Mouse (Mus musculus) frontal cortex, postnatal 25 days (tissue): ENCODE measurements around the gene Rab17.

Experiments used
- DNase-seq, 2 experiments: peaks; one replicate each; pipeline ENCODE4 v3.0.0; 2022; ENCODE audit warnings: low spot score in 2 of 2

Rab17 gene

GRCm38 (mm10) chr1:90969347-90969784, at the start of gene Rab17:
Gene Rab17 (minus strand): TSS chr1:90969661.
- no peak for DNase-seq

DNA sequence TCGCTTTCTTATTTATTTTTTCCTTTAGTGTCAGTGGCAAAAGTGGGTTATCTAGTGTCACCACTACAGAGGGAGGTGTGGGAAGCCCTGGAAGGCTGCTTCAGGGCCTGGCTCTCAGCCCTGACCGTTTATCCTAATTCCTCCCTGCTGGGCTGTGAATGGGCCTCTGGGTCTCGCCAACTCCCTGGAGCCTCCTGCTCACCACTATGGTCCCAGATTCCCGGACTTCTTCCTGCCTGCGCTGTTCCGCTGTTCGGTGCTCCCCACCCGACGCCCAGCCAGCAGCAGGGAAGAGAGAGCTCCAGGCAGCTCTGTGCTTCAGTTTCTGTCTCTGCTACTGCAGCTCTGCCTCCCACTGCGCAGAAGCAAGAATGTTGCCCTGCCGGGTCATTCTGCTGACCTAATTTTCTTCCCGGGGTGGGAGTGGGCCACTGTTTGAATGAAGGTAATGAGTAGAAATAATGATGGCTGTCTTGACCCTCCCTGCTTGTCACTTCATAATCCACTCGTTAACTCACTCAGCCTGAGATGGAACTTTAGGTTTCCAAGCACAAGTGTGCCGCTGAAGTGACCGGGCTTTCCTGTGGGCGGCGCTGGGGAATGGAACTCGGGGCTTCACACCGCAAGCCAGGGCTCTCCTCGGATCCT, 47.8 kb upstream of the Rab17 start:
- no peak for DNase-seq

GRCm38 (mm10) chr1:91015571-91015970, 46.1 kb upstream of the Rab17 start:
- DNase-seq: no peak

DNA sequence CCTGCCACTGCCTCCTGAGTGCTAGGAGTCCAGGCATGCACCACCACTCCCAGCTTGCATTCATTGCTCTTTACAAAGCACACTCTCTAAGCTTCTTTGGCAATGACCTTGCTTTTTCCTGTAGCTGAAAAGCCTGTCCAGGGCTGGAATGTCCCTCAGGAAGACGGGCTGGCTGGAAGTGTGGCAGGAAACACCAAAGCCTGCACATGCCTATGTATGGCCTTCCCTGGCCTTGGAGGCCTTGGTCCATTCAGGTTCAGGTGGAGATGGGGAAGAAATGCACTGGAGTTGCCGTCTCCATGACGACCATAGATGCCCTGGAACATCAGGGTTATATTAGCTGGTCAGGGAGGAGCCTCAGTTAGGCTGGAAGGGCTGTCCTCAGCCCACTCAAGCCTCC, 44.3 kb upstream of the Rab17 start:
- DNase-seq: no peak

- DNase-seq: no peak
These were observed 41.9 kb upstream of the Rab17 start for GRCm38 (mm10) chr1:91011336-91011735.

- DNase-seq: no peak
These were observed 41.3 kb upstream of the Rab17 start for GRCm38 (mm10) chr1:91010716-91011115.

DNA sequence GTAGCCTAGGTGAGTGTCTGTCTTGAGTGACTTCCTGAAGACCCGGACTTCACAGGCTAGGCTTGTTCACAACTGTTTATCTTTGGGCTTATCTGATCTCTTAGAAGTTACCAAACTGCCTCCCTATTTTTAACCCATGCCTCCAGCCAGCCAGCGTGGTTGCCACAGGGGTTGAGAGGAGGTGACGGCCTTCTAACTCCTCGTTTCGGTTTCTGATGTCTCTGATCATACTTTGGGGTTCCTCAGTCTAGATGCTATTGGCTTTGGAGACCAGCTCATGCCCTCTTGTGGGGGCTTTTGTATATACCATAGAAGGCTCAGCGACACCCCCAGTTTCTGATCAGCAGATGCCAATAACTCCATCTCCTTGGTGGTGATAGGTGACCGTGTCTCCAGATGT, 40.8 kb upstream of the Rab17 start:
- no peak for DNase-seq

DNA sequence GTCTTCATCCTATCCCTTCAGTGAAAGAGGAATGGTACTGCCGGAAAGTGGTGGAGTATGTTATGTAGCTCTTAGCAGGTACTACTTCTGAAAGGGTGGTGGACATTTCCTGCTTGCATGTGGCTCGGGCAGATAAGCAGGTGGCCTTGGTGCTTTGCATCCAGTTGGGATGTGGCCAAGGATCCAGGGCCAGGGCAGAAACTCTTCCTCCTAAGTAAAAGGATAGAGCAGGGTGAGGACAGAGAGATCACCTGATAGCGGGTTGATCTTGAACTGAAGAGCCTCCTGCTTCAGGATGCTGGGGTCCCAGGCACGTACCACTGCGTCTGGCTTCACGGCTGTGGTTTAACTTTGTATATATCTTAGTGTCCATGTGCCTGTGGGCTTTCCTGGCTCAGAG, 39.8 kb upstream of the Rab17 start:
- no peak for DNase-seq

DNA sequence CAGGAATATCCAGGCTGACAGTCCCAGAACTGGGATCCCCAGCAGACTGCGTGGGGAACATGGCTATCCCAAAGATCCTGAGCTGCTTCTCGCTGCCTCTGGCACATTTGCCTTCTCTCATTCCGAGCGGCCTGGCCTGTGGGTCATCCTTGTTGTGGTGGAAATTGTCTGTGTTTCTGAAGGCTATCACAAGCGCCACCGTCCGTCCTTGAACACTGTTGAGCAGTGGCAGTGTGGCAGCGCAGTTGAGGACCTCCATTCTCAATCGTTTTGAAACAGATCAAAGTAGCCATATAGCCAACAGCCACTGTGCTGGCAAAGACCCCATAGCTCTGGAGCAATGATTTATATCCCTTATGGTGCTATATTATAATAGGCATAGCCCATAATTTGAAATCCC, 39.3 kb upstream of the Rab17 start:
- no peak for DNase-seq

DNA sequence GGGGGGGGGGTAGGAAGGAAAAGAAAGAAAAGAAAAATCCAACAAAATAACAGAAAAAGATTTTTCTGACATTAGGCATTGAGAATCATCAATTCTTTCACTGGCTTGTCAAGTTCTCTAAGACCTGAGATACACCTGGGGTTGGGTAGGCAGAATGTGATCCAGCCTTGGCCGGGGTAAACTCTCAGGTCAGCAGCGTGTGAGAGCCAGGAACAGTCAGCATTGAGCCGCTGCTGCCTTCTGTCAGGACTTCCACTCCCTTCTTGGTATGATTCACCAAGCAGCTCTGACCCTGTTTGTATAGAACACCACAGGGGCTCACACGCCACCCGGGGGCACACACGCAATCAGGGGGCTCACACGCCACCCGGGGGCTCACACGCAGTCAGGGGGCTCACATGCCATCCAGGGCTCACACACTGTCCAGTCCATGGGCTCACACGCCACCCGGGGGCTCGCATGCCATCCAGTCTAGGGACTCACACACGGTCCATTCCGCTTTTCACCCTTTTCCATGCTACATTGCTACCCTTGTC, 38.8 kb upstream of the Rab17 start:
- DNase-seq: no peak

DNA sequence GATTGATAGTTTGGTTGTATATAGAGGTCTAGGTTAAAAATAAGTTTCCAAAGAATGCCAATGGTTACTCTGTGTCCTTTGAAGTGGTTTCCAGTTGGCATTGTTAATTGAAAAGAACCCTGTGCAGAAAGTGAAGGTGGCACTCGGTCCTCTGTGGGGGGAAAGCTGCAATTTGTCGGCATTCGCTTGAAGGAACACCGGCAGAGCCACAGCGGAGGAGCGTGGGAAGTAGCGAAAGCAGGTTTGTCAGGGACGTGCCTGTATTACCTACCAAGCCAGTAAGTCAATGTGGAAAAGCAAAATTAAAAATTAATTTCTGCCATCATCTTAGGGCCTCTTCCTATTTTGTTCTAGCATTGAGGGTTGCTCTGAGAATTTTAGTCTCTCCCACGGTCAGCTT, 37.2 kb upstream of the Rab17 start:
- no peak for DNase-seq

DNA sequence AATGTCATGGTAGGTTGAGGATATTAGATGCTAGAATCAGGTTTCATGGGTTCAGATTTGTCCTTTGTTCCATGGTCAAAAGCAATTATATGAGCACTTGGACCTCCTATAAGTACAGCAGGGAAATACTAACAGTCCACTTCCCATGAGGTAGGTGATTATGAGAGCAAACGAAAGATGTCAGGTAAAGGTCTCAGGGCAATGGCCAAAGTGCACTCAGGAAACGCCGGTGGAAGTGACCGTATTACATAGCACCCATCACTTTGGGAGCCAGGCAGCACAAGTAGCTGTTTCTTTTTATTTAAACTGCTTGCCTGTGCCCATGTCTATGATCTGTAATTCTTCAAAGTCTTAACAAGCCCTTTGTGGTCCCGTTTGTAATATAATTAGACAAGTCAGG, 36.6 kb upstream of the Rab17 start:
- DNase-seq: no peak

DNA sequence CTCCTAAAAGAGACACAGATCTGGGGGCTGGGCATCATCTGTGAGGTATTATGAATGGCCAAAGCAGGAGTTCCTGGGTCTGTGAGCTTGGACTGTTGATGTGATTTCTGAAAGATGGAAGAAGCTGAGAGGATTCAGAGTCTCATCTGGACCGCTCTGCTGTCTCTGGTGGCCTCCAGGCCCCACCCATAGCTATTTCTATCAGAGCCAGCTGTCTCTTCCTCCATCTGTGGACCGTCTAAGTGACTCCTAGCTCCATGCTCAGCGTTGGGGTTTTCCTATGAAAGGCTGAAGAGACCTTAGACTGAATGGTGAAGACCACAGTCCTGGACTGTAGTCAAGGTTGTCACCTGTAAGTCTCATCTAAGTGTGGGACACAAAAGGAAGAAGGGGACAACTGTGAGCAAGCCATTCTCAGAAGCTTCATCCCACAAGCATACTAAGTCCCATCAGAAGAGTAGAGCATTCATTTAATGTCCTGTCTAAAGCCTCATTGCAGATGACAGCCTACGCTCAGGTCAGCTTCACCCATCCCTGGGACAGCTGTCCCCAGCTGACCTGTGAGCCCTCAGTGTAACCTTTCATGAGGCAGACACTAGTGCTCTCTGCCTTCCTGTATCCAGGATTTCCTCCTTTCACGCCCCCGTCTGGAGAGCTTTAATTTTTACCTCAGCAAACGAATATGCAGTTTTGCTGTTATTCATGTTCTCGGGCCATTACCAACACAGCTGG, 34.2 kb upstream of the Rab17 start:
- DNase-seq: no peak

- DNase-seq: no peak
These were observed 33.2 kb upstream of the Rab17 start for GRCm38 (mm10) chr1:91002641-91003040.

DNA sequence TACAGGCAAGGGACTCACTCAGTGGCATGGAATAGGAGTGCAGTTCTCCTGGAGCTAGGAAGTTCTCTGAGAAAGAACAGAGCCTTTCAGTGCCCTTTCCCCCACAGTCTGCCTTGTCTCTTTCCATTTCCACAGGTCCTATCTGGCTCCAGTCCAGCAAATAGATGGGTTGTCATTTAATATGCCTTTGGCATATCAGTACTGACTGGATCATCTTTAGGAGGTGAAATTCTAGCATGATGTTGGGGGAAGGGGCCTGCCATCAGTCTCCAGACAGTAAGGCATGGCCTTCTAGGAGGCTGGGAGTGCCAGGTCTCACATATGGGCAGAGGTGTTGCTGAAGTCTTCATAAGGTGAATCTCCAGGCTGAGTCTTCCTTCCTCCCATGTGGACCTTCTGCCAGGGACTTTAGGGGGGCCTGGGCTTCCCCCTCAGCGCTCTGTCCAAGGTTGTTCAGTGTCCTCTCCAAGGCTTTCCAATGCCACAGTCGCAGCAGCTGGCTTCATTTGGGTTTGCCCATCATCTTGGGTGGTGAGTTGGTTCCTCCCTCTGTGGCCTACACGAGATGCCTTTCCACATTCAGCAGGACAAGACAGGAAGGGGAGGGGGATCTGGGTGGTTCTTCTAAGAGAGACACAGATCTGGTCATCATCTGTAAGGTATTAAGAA, 32.5 kb upstream of the Rab17 start:
- no peak for DNase-seq

DNA sequence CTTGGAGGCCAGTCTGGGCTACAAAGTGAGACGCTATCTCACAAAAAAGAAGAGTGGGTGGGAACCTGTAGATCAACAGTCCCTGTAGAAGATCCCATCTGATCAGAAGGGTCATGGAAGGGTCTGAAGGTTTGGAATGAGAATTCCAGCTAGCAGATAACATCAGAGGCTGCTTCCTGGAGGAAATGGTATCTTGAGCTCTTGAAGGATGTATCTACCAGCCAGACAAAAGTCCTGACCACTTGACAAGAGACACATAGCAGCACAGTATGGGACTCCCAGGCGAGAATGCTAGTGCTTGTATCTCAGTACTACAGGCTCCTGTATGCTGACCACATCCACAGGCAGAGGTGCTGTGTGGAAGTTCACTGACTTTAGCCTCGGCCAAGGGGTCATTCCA, 31.6 kb upstream of the Rab17 start:
- DNase-seq: no peak

GRCm38 (mm10) chr1:90999911-91000601, 30.6 kb upstream of the Rab17 start:
- DNase-seq: no peak

DNA sequence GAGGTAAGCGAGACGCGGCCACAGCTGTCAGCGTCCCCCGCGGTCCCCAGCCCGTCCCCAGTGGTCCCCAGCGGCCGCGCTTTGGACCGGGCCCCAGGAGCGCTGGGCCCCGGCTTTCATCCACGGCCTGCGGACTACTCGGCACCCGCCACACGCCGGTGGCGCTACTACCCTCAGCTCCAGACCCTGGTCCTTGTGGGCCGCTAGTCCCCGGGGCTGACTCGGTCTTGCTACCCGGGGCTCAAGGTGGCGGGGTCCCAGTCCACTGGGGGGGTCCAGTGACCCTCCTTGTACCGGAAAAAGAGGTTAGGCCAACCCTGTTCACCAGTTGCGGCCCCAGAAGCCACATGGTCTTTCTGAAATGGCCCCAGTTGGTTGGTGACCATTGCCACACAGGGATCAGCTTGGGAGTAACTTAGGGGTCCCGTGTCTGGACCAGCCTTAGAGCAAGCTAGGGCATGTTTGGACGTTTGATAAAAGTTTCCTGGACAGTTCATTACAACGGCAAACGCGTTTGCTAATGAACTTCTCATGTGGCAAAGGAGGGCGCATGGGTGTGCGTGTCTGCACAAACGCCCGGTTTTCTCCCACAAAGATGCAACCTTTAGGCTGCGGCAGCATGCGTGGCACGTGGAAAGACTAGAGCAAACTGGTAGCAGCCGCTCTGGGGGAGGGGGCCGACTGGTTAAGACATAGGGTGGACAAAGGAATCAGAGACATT, 29.6 kb upstream of the Rab17 start:
- DNase-seq: no peak

- DNase-seq: peak; percentile 47 to 50
These were observed 28.9 kb upstream of the Rab17 start, which contains the start of gene Lrrfip1 for GRCm38 (mm10) chr1:90998268-90998890. Gene Lrrfip1 (plus strand): TSS chr1:90998737.

DNA sequence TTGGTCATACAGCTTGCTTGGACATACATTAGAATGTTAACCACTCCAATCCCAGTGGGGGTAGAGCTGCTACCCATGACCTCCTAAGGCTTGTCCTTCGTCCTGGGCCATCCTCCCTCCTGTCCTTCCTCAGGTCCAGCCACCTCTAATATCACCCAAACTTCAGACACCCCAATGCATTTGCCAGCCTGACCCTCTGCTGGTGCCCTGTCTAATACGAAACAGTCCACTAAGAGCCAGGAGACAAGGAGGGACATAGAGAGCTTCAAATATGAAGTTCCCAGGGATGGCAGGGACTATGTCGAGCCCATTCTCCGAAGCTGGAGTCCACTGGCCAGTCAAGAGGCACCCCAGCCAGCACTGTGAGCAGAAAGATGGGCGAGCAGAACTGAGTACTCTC, 28.2 kb upstream of the Rab17 start:
- no peak for DNase-seq

DNA sequence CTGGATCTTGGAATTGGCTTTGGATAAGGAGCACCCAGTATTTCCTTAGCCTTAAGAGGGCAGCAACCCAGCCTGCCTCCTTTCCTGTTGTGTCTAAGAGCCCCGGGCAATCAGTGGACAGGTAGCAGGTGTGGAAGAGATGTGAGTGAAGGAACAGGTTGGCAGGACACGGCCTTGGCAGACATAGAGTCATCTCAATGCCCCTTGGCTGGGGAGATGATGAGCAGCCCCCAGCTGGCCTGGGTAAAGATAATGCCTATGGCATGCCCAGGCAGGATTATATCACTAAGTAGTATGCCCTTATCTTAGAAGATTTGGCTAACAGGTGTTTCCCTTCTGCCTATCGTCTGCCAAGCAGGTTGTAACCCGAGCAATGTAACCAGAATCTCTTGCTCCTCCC, 27.7 kb upstream of the Rab17 start:
- DNase-seq: no peak
